Mouse (Mus musculus) neural tube, embryonic 11.5 days (tissue): Measurements from ENCODE around the gene Chl1. TPM values are rescaled to one million over a fixed set of nuclear protein-coding genes. Genes with fewer than 3 reads are reported as not detected.

ENCODE experiments used
- ATAC-seq: fragments of 200-750 bp; cut with Nextera tagmentation; 2 replicates; pipeline ENCODE4 v1.8.0; 2017; ENCODE audit warnings: moderate number of reproducible peaks, mild to moderate bottlenecking, moderate TSS enrichment, moderate library complexity; ENCODE audit not compliant: insufficient read depth, low FRiP score, low TSS enrichment
- DNase-seq: peaks from one replicate; pipeline ENCODE4 v3.0.0-alpha.2; 2015; ENCODE audit warnings: low spot score
- H3K27ac ChIP-seq: fragments of 300-500 bp; sonication (generic); 2 replicates; pipeline ENCODE4 v1.5.1; 2014; ENCODE audit warnings: low read depth, mild to moderate bottlenecking, low read length
- H3K27me3 ChIP-seq: fragments of 300-500 bp; sonication (generic); 2 replicates; pipeline ENCODE4 v1.6.1; 2014; ENCODE audit warnings: mild to moderate bottlenecking, low read length, mixed read lengths; ENCODE audit not compliant: control insufficient read depth, insufficient read depth
- H3K36me3 ChIP-seq: fragments of 300-500 bp; sonication (generic); 2 replicates; pipeline ENCODE4 v1.6.1; 2014; ENCODE audit warnings: mild to moderate bottlenecking, low read length, moderate library complexity, mixed read lengths; ENCODE audit not compliant: control insufficient read depth, insufficient read depth
- H3K4me1 ChIP-seq: fragments of 300-500 bp; sonication (generic); 2 replicates; pipeline ENCODE4 v1.6.1; 2014; ENCODE audit warnings: low read length, mixed read lengths; ENCODE audit not compliant: control insufficient read depth, insufficient read depth
- H3K4me2 ChIP-seq: fragments of 300-500 bp; sonication (generic); 2 replicates; pipeline ENCODE4 v1.6.1; 2014; ENCODE audit warnings: low read depth, mild to moderate bottlenecking, moderate library complexity
- H3K4me3 ChIP-seq: fragments of 300-500 bp; sonication (generic); 2 replicates; pipeline ENCODE4 v1.5.1; 2014; ENCODE audit warnings: low read depth, low read length
- H3K9ac ChIP-seq: fragments of 300-500 bp; sonication (generic); 2 replicates; pipeline ENCODE4 v1.6.1; 2014; ENCODE audit warnings: mild to moderate bottlenecking, low read length
- H3K9me3 ChIP-seq: fragments of 300-500 bp; sonication (generic); 2 replicates; pipeline ENCODE4 v1.6.1; 2016; ENCODE audit warnings: low read length; ENCODE audit not compliant: control insufficient read depth
- WGBS: fragments of 180-500 bp; shearing (Covaris S2); extraction: QIAGEN DNeasy Blood & Tissue Kit; methylation state at CpG from one replicate; pipeline ENCODE4 v1.1.7; 2014; 5-methylcytosine and 5-hydroxymethylcytosine counted together
- polyA plus RNA-seq: library from polyadenylated mRNA; unstranded; fragments of >200 nt; fragmentation: Nextera tagmentation; extraction: Ambion mirVana; gene quantifications from 2 replicates; pipeline ENCODE4 v1.2.1, GENCODE M21; 2014

Gene Chl1
- 18.5 and 19.7 TPM in 2 replicates for polyA plus RNA-seq

- Histone ChIP-seq H3K27ac (no peak within 1 kb of the TSS), H3K4me3 (peak within 1 kb of the TSS; percentile 50), H3K4me1 (0 out of 2 replicates have a peak, but pooled peaks cover 10% of the 10 kb centered on the region), H3K9ac (peak within 1 kb of the TSS; percentile 16), H3K9me3 (no peaks in the 10 kb centered on the region), H3K36me3 (no peaks in the 10 kb centered on the region), H3K27me3 (peaks cover 23% of the 10 kb centered on the region; the same call in 1 of the 2 replicates), H3K4me2 (peak within 1 kb of the TSS; percentile 83)
- WGBS: 2% methylated on average over 25 of the region's 25 CpGs
- ATAC-seq (no peak; the same call in 1 of the 2 replicates), DNase-seq (peak; percentile 25)
Measured at GRCm38 (mm10) chr6:103510392-103511289, at the start of gene Chl1. TSS of gene Chl1 (plus strand) at chr6:103510586.

GRCm38 (mm10) chr6:103465479-103466080 lies 44.8 kb upstream of the Chl1 start:
- no peaks in the 10 kb centered on the region for H3K4me1 ChIP-seq
- H3K27ac ChIP-seq: no peak overlapping the region
- DNase-seq (no peak), ATAC-seq (no peak)
- H3K9ac ChIP-seq: no peak overlapping the region
- H3K36me3 ChIP-seq: no peaks in the 10 kb centered on the region
- no peaks in the 10 kb centered on the region for H3K27me3 ChIP-seq
- H3K4me3 ChIP-seq: no peak overlapping the region
- H3K4me2 ChIP-seq: no peak overlapping the region
- WGBS: 84% methylated on average over 5 of the region's 5 CpGs
- no peaks in the 10 kb centered on the region for H3K9me3 ChIP-seq

GRCm38 (mm10) chr6:103473316-103473715 lies 37.1 kb upstream of the Chl1 start:
- Histone ChIP-seq H3K9ac (no peak overlapping the region), H3K4me1 (no peaks in the 10 kb centered on the region), H3K36me3 (no peaks in the 10 kb centered on the region), H3K4me2 (no peak overlapping the region), H3K4me3 (no peak overlapping the region), H3K27ac (no peak overlapping the region), H3K27me3 (no peaks in the 10 kb centered on the region), H3K9me3 (no peaks in the 10 kb centered on the region)
- WGBS: 48% methylated on average over 5 of the region's 5 CpGs
- DNase-seq (no peak), ATAC-seq (no peak)

- WGBS: 86% methylated on average over 1 of the region's 1 CpGs
- H3K4me2 ChIP-seq: no peak overlapping the region
- H3K36me3 ChIP-seq: no peaks in the 10 kb centered on the region
- no peaks in the 10 kb centered on the region for H3K27me3 ChIP-seq
- no peak overlapping the region for H3K27ac ChIP-seq
- DNase-seq (no peak), ATAC-seq (no peak)
- no peaks in the 10 kb centered on the region for H3K9me3 ChIP-seq
- no peaks in the 10 kb centered on the region for H3K4me1 ChIP-seq
- H3K4me3 ChIP-seq: no peak overlapping the region
- H3K9ac ChIP-seq: no peak overlapping the region
Measured at GRCm38 (mm10) chr6:103487199-103487598, 23.2 kb upstream of the Chl1 start.

GRCm38 (mm10) chr6:103498404-103498803 lies 12.0 kb upstream of the Chl1 start:
- H3K9me3 ChIP-seq: no peaks in the 10 kb centered on the region
- peak; percentile 16 for DNase-seq

GRCm38 (mm10) chr6:103504065-103504464 lies 6.3 kb upstream of the Chl1 start:
- no peak for DNase-seq
- no peaks in the 10 kb centered on the region for H3K27me3 ChIP-seq
- no peak overlapping the region for H3K9ac ChIP-seq
- H3K4me1 ChIP-seq: no peaks in the 10 kb centered on the region
- no peak overlapping the region for H3K4me2 ChIP-seq
- no peak overlapping the region for H3K4me3 ChIP-seq
- no peak for ATAC-seq
- H3K9me3 ChIP-seq: no peaks in the 10 kb centered on the region
- 71% methylated on average over 3 of the region's 3 CpGs for WGBS
- H3K27ac ChIP-seq: no peak overlapping the region
- H3K36me3 ChIP-seq: no peaks in the 10 kb centered on the region

More at GRCm38 (mm10) chr6:103498404-103498803, 12.0 kb upstream of the Chl1 start:
- peak; percentile 91 for ATAC-seq
- 12% methylated on average over 4 of the region's 4 CpGs for WGBS
- Histone ChIP-seq H3K4me3 (no peak overlapping the region), H3K36me3 (no peaks in the 10 kb centered on the region), H3K27me3 (no peaks in the 10 kb centered on the region), H3K9ac (no peak overlapping the region), H3K4me2 (no peak overlapping the region), H3K4me1 (no peaks in the 10 kb centered on the region), H3K27ac (no peak overlapping the region)

GRCm38 (mm10) chr6:103507751-103508575 lies 2.4 kb upstream of the Chl1 start:
- DNase-seq: no peak
- Histone ChIP-seq H3K9me3 (no peaks in the 10 kb centered on the region), H3K4me3 (no peak overlapping the region), H3K27ac (no peak overlapping the region), H3K27me3 (peaks cover 23% of the 10 kb centered on the region; the same call in 1 of the 2 replicates), H3K4me2 (no peak overlapping the region), H3K9ac (no peak overlapping the region), H3K36me3 (no peaks in the 10 kb centered on the region), H3K4me1 (0 out of 2 replicates have a peak, but pooled peaks cover 10% of the 10 kb centered on the region)
- ATAC-seq: no peak
- 60% methylated on average over 3 of the region's 3 CpGs for WGBS

GRCm38 (mm10) chr6:103509596-103509995 lies 790 bp upstream of the Chl1 start:
- Histone ChIP-seq H3K9ac (no peak overlapping the region), H3K36me3 (no peaks in the 10 kb centered on the region), H3K4me2 (no peak overlapping the region), H3K4me1 (0 out of 2 replicates have a peak, but pooled peaks cover 10% of the 10 kb centered on the region), H3K27ac (no peak overlapping the region), H3K9me3 (no peaks in the 10 kb centered on the region), H3K4me3 (no peak overlapping the region), H3K27me3 (peaks cover 23% of the 10 kb centered on the region; the same call in 1 of the 2 replicates)
- DNase-seq: no peak
- ATAC-seq: no peak
- 59% methylated on average over 4 of the region's 4 CpGs for WGBS
